Mouse (Mus musculus) CH12.LX (cell line): ENCODE data around the gene Rora. TPM values are rescaled to one million over a fixed set of nuclear protein-coding genes. Genes with fewer than 3 reads are reported as not detected.

Source experiments
- DNase-seq: peaks from one replicate; pipeline ENCODE4 v3.0.0-alpha.2; 2013; ENCODE audit errors: extremely low read depth
- H3K27ac ChIP-seq: 2 replicates; pipeline ENCODE4 v1.5.1; 2012; ENCODE audit warnings: low read depth, mild to moderate bottlenecking, control low read depth, moderate library complexity; ENCODE audit not compliant: insufficient read depth
- H3K27me3 ChIP-seq: replicated peaks from 2 replicates; pipeline ENCODE3; 2012; ENCODE audit warnings: inconsistent platforms
- H3K36me3 ChIP-seq, 2 experiments: replicated peaks in 1 of 2; 2 replicates each; pipeline versions ENCODE3 to v1.6.1; 2012; ENCODE audit warnings: inconsistent platforms in 1 of 2, low read length in 1 of 2, mild to moderate bottlenecking in 1 of 2, mixed read lengths in 1 of 2, moderate library complexity in 1 of 2; ENCODE audit not compliant: control insufficient read depth in 1 of 2, insufficient read depth in 1 of 2
- H3K4me1 ChIP-seq, 2 experiments: 2 replicates each; pipeline ENCODE4 v1.6.1; 2012; ENCODE audit warnings: inconsistent platforms in 1 of 2, moderate library complexity in 1 of 2; ENCODE audit not compliant: insufficient read depth in 2 of 2, control insufficient read depth in 1 of 2
- H3K4me2 ChIP-seq: 2 replicates; pipeline ENCODE4 v1.6.1; 2012; ENCODE audit warnings: low read depth, mild to moderate bottlenecking, control low read depth; ENCODE audit not compliant: poor library complexity, insufficient read depth, severe bottlenecking
- H3K4me3 ChIP-seq, 3 experiments: fragments of 150-350 bp in 1 of 3; sonication (generic) in 1 of 3; replicated peaks in 1 of 3; 2 replicates each; pipeline versions ENCODE3 to v1.5.1; 2011 to 2012; ENCODE audit warnings: low read depth in 2 of 3, low read length in 2 of 3, mild to moderate bottlenecking in 2 of 3, moderate library complexity in 2 of 3, control low read depth in 1 of 3, improper control_type of control experiment in 1 of 3, inconsistent platforms in 1 of 3, mixed read lengths in 1 of 3; ENCODE audit not compliant: poor library complexity in 1 of 3
- H3K79me2 ChIP-seq: replicated peaks from 2 replicates; pipeline ENCODE4 v1.6.1; 2012; ENCODE audit warnings: mild to moderate bottlenecking, moderate library complexity; ENCODE audit not compliant: control insufficient read depth, poor library complexity, insufficient read depth, severe bottlenecking; ENCODE audit errors: extremely low read depth
- H3K9ac ChIP-seq: 2 replicates; pipeline ENCODE4 v1.6.1; 2012; ENCODE audit warnings: low read depth, mild to moderate bottlenecking, control low read depth, moderate library complexity; ENCODE audit not compliant: insufficient read depth
- H3K9me3 ChIP-seq: replicated peaks from 2 replicates; pipeline ENCODE3; 2012; ENCODE audit warnings: low read length, inconsistent platforms, mixed read lengths
- BHLHE40 ChIP-seq: IDR thresholded peaks from 2 replicates; pipeline ENCODE4 v1.6.1; 2011; ENCODE audit warnings: mild to moderate bottlenecking, low read depth, low read length, improper control_type of control experiment
- CHD1 ChIP-seq: IDR thresholded peaks from 2 replicates; pipeline ENCODE4 v1.6.1; 2012; ENCODE audit warnings: low read depth, low read length, improper control_type of control experiment, inconsistent platforms
- CHD2 ChIP-seq: IDR thresholded peaks from 2 replicates; pipeline ENCODE4 v1.6.1; 2011; ENCODE audit warnings: low read length, improper control_type of control experiment
- CTCF ChIP-seq, 2 experiments: IDR thresholded peaks in 1 of 2; conservative IDR thresholded peaks in 1 of 2; 2 replicates each; pipeline ENCODE4 v1.5.1; 2011 to 2012; ENCODE audit warnings: low read depth in 2 of 2, low read length in 2 of 2, improper control_type of control experiment in 1 of 2, inconsistent platforms in 1 of 2, mild to moderate bottlenecking in 1 of 2, moderate library complexity in 1 of 2
- ELF1 ChIP-seq: IDR thresholded peaks from 2 replicates; pipeline ENCODE4 v1.6.1; 2014; ENCODE audit warnings: low read depth, mild to moderate bottlenecking, inconsistent platforms, low read length, improper control_type of control experiment
- EP300 ChIP-seq: IDR thresholded peaks from 2 replicates; pipeline ENCODE4 v1.6.1; 2011; ENCODE audit warnings: low read length, improper control_type of control experiment
- GABPA ChIP-seq: IDR thresholded peaks from 2 replicates; pipeline ENCODE4 v1.6.1; 2012; ENCODE audit warnings: low read depth, low read length, improper control_type of control experiment, inconsistent platforms; ENCODE audit not compliant: insufficient replicate concordance
- IRF4 ChIP-seq: IDR thresholded peaks from 2 replicates; pipeline ENCODE4 v1.6.1; 2014; ENCODE audit warnings: low read depth, mild to moderate bottlenecking, inconsistent platforms, low read length, improper control_type of control experiment
- JUND ChIP-seq: conservative IDR thresholded peaks from 2 replicates; pipeline ENCODE4 v1.6.1; 2011; ENCODE audit warnings: low read depth, low read length, improper control_type of control experiment
- KAT2A ChIP-seq: IDR thresholded peaks from 2 replicates; pipeline ENCODE4 v1.6.1; 2012; ENCODE audit warnings: low read length, improper control_type of control experiment, inconsistent platforms; ENCODE audit not compliant: insufficient replicate concordance
- MAFK ChIP-seq: IDR thresholded peaks from 2 replicates; pipeline ENCODE4 v1.6.1; 2011; ENCODE audit warnings: low read length, improper control_type of control experiment; ENCODE audit not compliant: insufficient replicate concordance
- MAZ ChIP-seq: IDR thresholded peaks from 2 replicates; pipeline ENCODE4 v1.6.1; 2012; ENCODE audit warnings: low read depth, mild to moderate bottlenecking, inconsistent platforms, low read length, improper control_type of control experiment, moderate library complexity
- MEF2A ChIP-seq: IDR thresholded peaks from 2 replicates; pipeline ENCODE4 v1.6.1; 2014; ENCODE audit warnings: low read depth, mild to moderate bottlenecking, inconsistent platforms, low read length, improper control_type of control experiment, borderline replicate concordance
- NRF1 ChIP-seq: IDR thresholded peaks from 2 replicates; pipeline ENCODE4 v1.6.1; 2014; ENCODE audit warnings: low read depth, mild to moderate bottlenecking, inconsistent platforms, low read length, improper control_type of control experiment, moderate library complexity
- PAX5 ChIP-seq: IDR thresholded peaks from 2 replicates; pipeline ENCODE4 v1.6.1; 2012; ENCODE audit warnings: low read length, inconsistent platforms, mixed read lengths
- RCOR1 ChIP-seq: conservative IDR thresholded peaks from 2 replicates; pipeline ENCODE4 v1.6.1; 2012; ENCODE audit warnings: low read depth, mild to moderate bottlenecking, inconsistent platforms, low read length, improper control_type of control experiment
- TBP ChIP-seq: conservative IDR thresholded peaks from 2 replicates; pipeline ENCODE4 v1.6.1; 2011; ENCODE audit warnings: low read depth, low read length, improper control_type of control experiment
- dilution Hi-C: fragments of 300-500 bp; cut with MboI; formaldehyde crosslinking; loops from 2 replicates; pipeline ENCODE4 v1.14.3; 2020; ENCODE audit warnings: low sequenced_read_pairs; ENCODE audit not compliant: extremely low pct_unique_long_range_greater_than_20kb, extremely low pct_ligation_motif_present
- in situ Hi-C: fragments of 300-500 bp; cut with MboI; formaldehyde crosslinking; loops from 3 replicates; pipeline ENCODE4 v1.14.3; 2019; ENCODE audit warnings: low sequenced_read_pairs, low pct_ligation_motif_present, low pct_unique_long_range_greater_than_20kb, mixed read lengths
- polyA plus RNA-seq: library from polyadenylated mRNA; unstranded; fragments of >175 nt; gene quantifications from 2 replicates; pipeline ENCODE4 v1.2.1, GENCODE M21; 2012; ENCODE audit warnings: low read depth; ENCODE audit not compliant: insufficient read length
- total RNA-seq, 2 experiments: library from RNA; depleted of rRNA; stranded (reverse); fragments of 300-350 nt in 1 of 2; fragments of >200 nt in 1 of 2; gene quantifications; 2 replicates each; pipeline ENCODE4 v1.2.3; 2012 to 2014

The Rora gene
- total and polyA plus RNA-seq, 3 experiments, result 0.36 to 0.66 (median 0.64) TPM

DNA sequence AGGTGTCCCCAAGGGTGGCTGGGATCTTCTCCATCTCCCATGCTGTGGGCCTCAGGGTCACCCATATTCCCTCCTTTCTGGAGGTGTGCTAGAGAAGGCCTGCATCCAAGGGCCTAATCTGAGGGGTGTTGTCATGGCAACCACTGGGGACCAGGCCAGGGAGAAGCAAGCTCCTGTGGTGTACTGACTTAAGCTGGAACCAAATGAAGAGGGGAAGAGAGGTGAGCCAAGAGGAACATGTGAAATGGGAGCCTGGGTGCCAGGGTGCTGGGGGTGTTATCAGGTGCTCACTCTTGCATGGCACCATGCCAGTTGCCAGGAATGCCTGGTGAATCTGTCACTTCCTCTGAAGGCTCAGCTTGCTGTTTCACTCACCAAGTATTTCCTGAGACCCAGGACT lies 166.9 kb downstream of the Rora start:
- DNase-seq, result no peak
- dilution Hi-C loops, result no loop called here
- in situ Hi-C loops, result no loop called here
- H3K79me2 ChIP-seq, result no peaks in the 10 kb centered on the region
- H3K9me3 ChIP-seq, result peaks cover 29% of the 10 kb centered on the region
- no peaks in the 10 kb centered on the region for H3K36me3 ChIP-seq
- no peak overlapping the region for H3K4me2 ChIP-seq
- no peak overlapping the region for H3K4me3 ChIP-seq
- no peak overlapping the region for H3K27ac ChIP-seq
- H3K9ac ChIP-seq, result no peak overlapping the region
- no peaks in the 10 kb centered on the region for H3K27me3 ChIP-seq
- TF ChIP-seq MEF2A (no peak), RCOR1 (no peak), PAX5 (no peak), KAT2A (no peak), TBP (no peak), JUND (no peak), IRF4 (no peak), EP300 (no peak), CHD2 (no peak), CTCF (conservative IDR thresholded peaks at IDR 0.05 in 1 of 2, IDR thresholded peaks at IDR 0.05 in 1 of 2; ENCODE audit: low read depth in 2 of 2, low read length in 2 of 2) (no peak), ELF1 (no peak), CHD1 (no peak), GABPA (no peak), BHLHE40 (no peak)
- H3K4me1 ChIP-seq, result no peaks in the 10 kb centered on the region

DNA sequence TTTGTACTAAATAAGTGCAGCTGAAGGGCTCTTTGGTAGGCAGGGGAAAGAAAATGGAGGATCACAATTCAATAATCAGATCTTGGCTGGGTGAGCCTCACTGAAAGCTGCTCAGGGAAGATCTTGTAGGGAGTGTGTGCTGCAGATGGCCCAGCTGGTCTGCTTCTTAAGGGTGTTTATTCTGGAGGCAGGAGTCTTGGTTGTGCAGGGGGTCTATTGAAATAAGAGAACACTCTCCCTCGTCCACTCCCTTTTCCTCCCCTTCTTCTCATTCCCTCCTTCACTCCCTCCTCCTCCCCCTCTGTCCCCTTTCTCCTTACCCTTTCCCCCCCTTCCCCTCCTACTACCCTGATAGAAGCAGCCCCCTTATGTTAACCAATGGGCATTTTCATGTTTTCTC lies 167.8 kb downstream of the Rora start:
- dilution Hi-C loops (no loop called here), in situ Hi-C loops (no loop called here)
- DNase-seq, result no peak
- H3K4me2 ChIP-seq, result no peak overlapping the region
- peaks cover 30% of the 10 kb centered on the region for H3K9me3 ChIP-seq
- H3K27ac ChIP-seq, result no peak overlapping the region
- TF ChIP-seq CHD2 (no peak), CTCF (conservative IDR thresholded peaks at IDR 0.05 in 1 of 2, IDR thresholded peaks at IDR 0.05 in 1 of 2; ENCODE audit: low read depth in 2 of 2, low read length in 2 of 2) (no peak), MAFK (no peak), NRF1 (no peak), MAZ (no peak)
- H3K27me3 ChIP-seq, result no peaks in the 10 kb centered on the region
- H3K9ac ChIP-seq, result no peak overlapping the region
- no peaks in the 10 kb centered on the region for H3K79me2 ChIP-seq
- H3K4me1 ChIP-seq, result no peaks in the 10 kb centered on the region
- no peak overlapping the region for H3K4me3 ChIP-seq
- no peaks in the 10 kb centered on the region for H3K36me3 ChIP-seq
